Mouse (Mus musculus): ENCODE results near the gene 5530401A14Rik.
A peak's percentile ranks its signal among the peaks of the same experiment; 100 is the strongest.

Gene 5530401A14Rik

GRCm38 (mm10) chr11:81926393-81926792 lies 65.9 kb downstream of the 5530401A14Rik start:
- DNase-seq (ENCODE audit: low spot score in 2 of 2), result no peak

GRCm38 (mm10) chr11:81937516-81937915 lies 77.0 kb downstream of the 5530401A14Rik start:
- no peak for DNase-seq (ENCODE audit: low spot score in 2 of 2)

GRCm38 (mm10) chr11:81940988-81941387 lies 80.5 kb downstream of the 5530401A14Rik start:
- peak in 1 of 2 experiments; percentile 57 for DNase-seq (ENCODE audit: low spot score in 2 of 2)

GRCm38 (mm10) chr11:81942167-81942566 lies 81.7 kb downstream of the 5530401A14Rik start:
- no peak for DNase-seq (ENCODE audit: low spot score in 2 of 2)

All from right cerebral cortex, postnatal 10 days (tissue).